In the genomic region with DNA sequence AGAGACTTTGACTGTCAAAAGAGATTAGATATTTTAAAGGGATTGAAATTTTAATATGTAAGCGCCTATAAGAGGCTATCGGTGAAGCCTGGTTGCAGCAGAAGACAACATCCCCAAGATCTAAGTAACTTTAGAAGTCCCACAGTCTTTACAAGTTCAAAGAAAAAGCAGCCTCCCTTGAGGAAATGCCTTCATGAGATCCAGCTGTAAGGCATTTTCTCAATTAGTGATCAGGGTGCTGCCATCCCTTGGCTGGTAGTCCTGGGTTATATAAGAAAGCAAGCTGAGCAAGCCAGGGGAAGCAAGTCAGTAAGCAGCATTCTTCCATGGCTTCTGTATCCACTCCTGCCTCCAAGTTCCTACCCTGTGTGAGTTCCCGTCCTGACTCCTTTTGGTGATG, we compare ENCODE assay signal across 8 mouse cellular contexts. TPM values are rescaled to one million over a fixed set of nuclear protein-coding genes. Genes with fewer than 3 reads are reported as not detected.
DNase-seq lines count a peak whose midpoint lies in the region; ATAC-seq and TF ChIP-seq lines count a peak whose summit lies in the region.
"Not testable (repeated sequence)": the region's sequence is repeated elsewhere in the genome, so short reads cannot be mapped to it uniquely, and the experiment has no call there.

Angel2 (plus strand) TSS at position 301 of the 400 bp plus-strand sequence.

- H3K27ac ChIP-seq in embryonic facial prominence, embryonic 10.5 days (replicated peaks); heart, postnatal 0 days (ENCODE audit: low read depth); intestine, postnatal 0 days (ENCODE audit: low read depth, low read length); lung, embryonic 15.5 days; neural tube, embryonic 13.5 days (replicated peaks): not testable (repeated sequence)

- not testable (repeated sequence) for H3K9ac ChIP-seq in heart, postnatal 0 days (replicated peaks; ENCODE audit: low read depth, low read length); intestine, postnatal 0 days (ENCODE audit: low read depth, low read length); lung, embryonic 15.5 days; neural tube, embryonic 13.5 days

- peaks cover 18% of the 10 kb centered on the region for H3K4me1 ChIP-seq in G1E (ENCODE audit: insufficient read depth, low read depth, low read length)
- H3K4me1 ChIP-seq in embryonic facial prominence, embryonic 10.5 days: peaks cover 14% of the 10 kb centered on the region
- H3K4me1 ChIP-seq in heart, postnatal 0 days (ENCODE audit: control insufficient read depth, insufficient read depth): peaks cover 14% of the 10 kb centered on the region
- H3K4me1 ChIP-seq in intestine, postnatal 0 days (replicated peaks; ENCODE audit: control insufficient read depth, insufficient read depth, low read length): not testable (repeated sequence)
- H3K4me1 ChIP-seq in lung, embryonic 15.5 days: peaks cover 11% of the 10 kb centered on the region
- H3K4me1 ChIP-seq in neural tube, embryonic 13.5 days (replicated peaks): peaks cover 17% of the 10 kb centered on the region

- DNase-seq in G1E (ENCODE audit: low spot score); embryonic facial prominence, embryonic 10.5 days (ENCODE audit: low spot score); gastrocnemius, adult 8-10 months (ENCODE audit: low spot score in 2 of 2); heart, postnatal 0 days (ENCODE audit: low spot score); left cerebral cortex, postnatal 25 days (ENCODE audit: low spot score in 2 of 2): not testable (repeated sequence)

- H3K9me3 ChIP-seq in G1E (replicated peaks); embryonic facial prominence, embryonic 10.5 days; heart, postnatal 0 days (replicated peaks; ENCODE audit: control insufficient read depth, low read length); intestine, postnatal 0 days (ENCODE audit: control insufficient read depth); lung, embryonic 15.5 days; neural tube, embryonic 13.5 days: not testable (repeated sequence)

- TF ChIP-seq EP300 in heart, postnatal 0 days (IDR thresholded peaks at IDR 0.05; ENCODE audit: low read depth): not testable (repeated sequence)

- not testable (repeated sequence) for H3K36me3 ChIP-seq in G1E (replicated peaks); embryonic facial prominence, embryonic 10.5 days (replicated peaks); heart, postnatal 0 days (replicated peaks; ENCODE audit: control insufficient read depth, insufficient read depth, low read length); intestine, postnatal 0 days (ENCODE audit: control insufficient read depth, insufficient read depth); lung, embryonic 15.5 days; neural tube, embryonic 13.5 days

- not testable (repeated sequence) for TF ChIP-seq CTCF in G1E (IDR thresholded peaks at IDR 0.05; ENCODE audit: low read depth, low read length); heart, postnatal 0 days (IDR thresholded peaks at IDR 0.05; ENCODE audit: low read depth); intestine, postnatal 0 days (IDR thresholded peaks at IDR 0.05; ENCODE audit: low read depth)

- H3K4me3 ChIP-seq in G1E (ENCODE audit: low read depth, low read length); embryonic facial prominence, embryonic 10.5 days; heart, postnatal 0 days (ENCODE audit: low read depth, low read length); intestine, postnatal 0 days (ENCODE audit: low read depth, low read length); lung, embryonic 15.5 days; neural tube, embryonic 13.5 days: not testable (repeated sequence)

- not testable (repeated sequence) for ATAC-seq in G1E (ENCODE audit: extremely low read depth, insufficient number of reproducible peaks, low FRiP score, poor library complexity, severe bottlenecking); heart, postnatal 0 days (ENCODE audit: insufficient read depth, low read depth); intestine, postnatal 0 days; lung, embryonic 15.5 days (ENCODE audit: borderline replicate concordance, extremely low read depth, low FRiP score, low TSS enrichment); neural tube, embryonic 13.5 days (ENCODE audit: low read depth)

- intact Hi-C loops in left cerebral cortex, postnatal 25 days (cut with DNase I): not testable (repeated sequence)

- WGBS in embryonic facial prominence, embryonic 10.5 days: 81% methylated on average over 3 of the region's 3 CpGs
- WGBS in heart, postnatal 0 days: 78% methylated on average over 3 of the region's 3 CpGs
- WGBS in intestine, postnatal 0 days: 85% methylated on average over 3 of the region's 3 CpGs
- 73% methylated on average over 3 of the region's 3 CpGs for WGBS in lung, embryonic 15.5 days
- 87% methylated on average over 3 of the region's 3 CpGs for WGBS in neural tube, embryonic 13.5 days

- peaks cover 22% of the 10 kb centered on the region for H3K27me3 ChIP-seq in G1E (ENCODE audit: insufficient read depth, low read length)
- H3K27me3 ChIP-seq in embryonic facial prominence, embryonic 10.5 days (replicated peaks; ENCODE audit: low read depth, poor library complexity, severe bottlenecking); heart, postnatal 0 days (ENCODE audit: control insufficient read depth, insufficient read depth, low read length); intestine, postnatal 0 days (replicated peaks; ENCODE audit: control insufficient read depth, insufficient read depth, low read length); lung, embryonic 15.5 days; neural tube, embryonic 13.5 days: not testable (repeated sequence)

- H3K4me2 ChIP-seq in heart, postnatal 0 days (ENCODE audit: low read depth, low read length); intestine, postnatal 0 days (replicated peaks; ENCODE audit: low read depth); lung, embryonic 15.5 days; neural tube, embryonic 13.5 days: not testable (repeated sequence)

RNA-seq across cellular contexts. Expression of gene Angel2, which starts in this region (rescaled TPM):
- total RNA-seq in G1E (2014; fragmentation: Nextera tagmentation): 37.5 and 43.9 TPM in 2 replicates
- 39.0 and 43.5 TPM in 2 replicates for total RNA-seq in G1E (2017)
- polyA plus RNA-seq in G1E (2012): 11.2 and 11.4 TPM in 2 replicates
- polyA plus RNA-seq in embryonic facial prominence, embryonic 10.5 days (2016; fragmentation: Nextera tagmentation; extraction: Ambion mirVana): 50.4 and 55.3 TPM in 2 replicates
- total RNA-seq in gastrocnemius, adult 8-10 months (2022): 10 to 100 TPM; 28.5 to 38.6 (median 28.8) TPM
- 17.4 and 23.8 TPM in 2 replicates for total RNA-seq in heart, postnatal 0 days (2014; rRNA removed; ENCODE audit: low replicate concordance)
- 25.1 and 26.0 TPM in 2 replicates for polyA plus RNA-seq in heart, postnatal 0 days (2015; fragmentation: Nextera tagmentation; extraction: Ambion mirVana)
- 23.2 and 23.8 TPM in 2 replicates for polyA plus RNA-seq in intestine, postnatal 0 days (2015; fragmentation: Nextera tagmentation; extraction: Ambion mirVana)
- total RNA-seq in left cerebral cortex, postnatal 25 days (2021): 10 to 100 TPM; 59.7 to 63.6 TPM
- polyA plus RNA-seq in lung, embryonic 15.5 days (2015; fragmentation: Nextera tagmentation; extraction: Ambion mirVana): 40.4 and 42.8 TPM in 2 replicates
- polyA plus RNA-seq in neural tube, embryonic 13.5 days (2015; fragmentation: Nextera tagmentation; extraction: Ambion mirVana): 51.4 and 63.2 TPM in 2 replicates
